Comparison of ENCODE assay signal across 19 mouse cellular contexts in the genomic region with DNA sequence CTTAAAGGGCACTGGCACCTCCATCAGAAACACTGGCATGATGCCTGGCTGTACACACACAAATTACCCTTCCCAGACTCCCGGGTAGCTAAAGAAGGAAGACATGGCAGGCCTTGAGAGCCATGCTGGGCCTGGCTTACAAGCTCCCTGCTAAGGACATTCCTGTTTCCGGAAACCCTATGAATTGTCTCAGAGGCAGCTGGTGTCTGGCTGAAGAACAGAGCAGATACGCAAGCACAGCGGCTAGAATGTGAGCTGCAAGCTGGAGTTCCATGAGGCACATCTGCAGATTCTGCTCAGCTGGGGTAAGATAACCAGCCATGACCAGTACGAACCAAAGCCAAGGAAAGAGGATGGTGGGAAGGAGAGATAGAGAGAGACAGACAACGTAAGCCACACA.
DNase-seq lines count a peak whose midpoint lies in the region; ATAC-seq lines count a peak whose summit lies in the region.
"Had no signal": no experiment of that assay in that cellular context is flagged by ENCODE, and none has a peak within 500 bp of the region (broad histone marks: within the 10 kb centered on the region; RNA-seq: fewer than 3 reads in every experiment).

No protein-coding gene starts in this region.

- no peak overlapping the region for H3K9ac ChIP-seq in forebrain, embryonic 13.5 days
- H3K9ac ChIP-seq: heart, embryonic 13.5 days; neural tube, embryonic 15.5 days; stomach, embryonic 15.5 days had no signal

- DNase-seq in forebrain, embryonic 10.5 days (ENCODE audit: extremely low spot score, low spot score) = no peak
- DNase-seq in heart, adult 8-10 months (ENCODE audit: low spot score) = peak; percentile 1
- no peak for DNase-seq in heart, postnatal 25 days (ENCODE audit: low spot score)
- DNase-seq in left cerebral cortex, postnatal 4 days = peak; percentile 11
- DNase-seq in left cerebral cortex, adult 9 months (ENCODE audit: low spot score in 2 of 2) = no peak
- peak; percentile 18 for DNase-seq in brain, adult 2 months (ENCODE audit: low read depth, low spot score)
- no peak for DNase-seq in thymus, adult 18-20 months
- DNase-seq: adrenal gland, postnatal 10 days; cerebellum, adult 9-10 months; gastrocnemius, postnatal 25 days; kidney, adult 8-10 months; kidney, postnatal 10 days; right cerebral cortex, adult 18-20 months; thymus, postnatal 4 days had no signal

- H3K4me3 ChIP-seq in forebrain, embryonic 10.5 days = no peak overlapping the region
- H3K4me3 ChIP-seq in forebrain, embryonic 13.5 days = no peak overlapping the region
- H3K4me3 ChIP-seq: heart, embryonic 13.5 days; neural tube, embryonic 15.5 days; stomach, embryonic 15.5 days had no signal

- no peak overlapping the region for H3K4me2 ChIP-seq in forebrain, embryonic 13.5 days
- H3K4me2 ChIP-seq: heart, embryonic 13.5 days; neural tube, embryonic 15.5 days; stomach, embryonic 15.5 days had no signal

- no peaks in the 10 kb centered on the region for H3K9me3 ChIP-seq in forebrain, embryonic 10.5 days
- no peaks in the 10 kb centered on the region for H3K9me3 ChIP-seq in forebrain, embryonic 13.5 days (replicated peaks)
- H3K9me3 ChIP-seq: heart, embryonic 13.5 days; neural tube, embryonic 15.5 days; stomach, embryonic 15.5 days had no signal

- H3K27me3 ChIP-seq in forebrain, embryonic 10.5 days (ENCODE audit: poor library complexity, severe bottlenecking) = peaks cover 6% of the 10 kb centered on the region; the same call in 1 of the 2 replicates
- H3K27me3 ChIP-seq in forebrain, embryonic 13.5 days = no peaks in the 10 kb centered on the region; the same call in 1 of the 2 replicates
- H3K27me3 ChIP-seq: heart, embryonic 13.5 days; neural tube, embryonic 15.5 days; stomach, embryonic 15.5 days had no signal

- peak overlapping the region; percentile 76 for H3K27ac ChIP-seq in forebrain, embryonic 10.5 days
- H3K27ac ChIP-seq in forebrain, embryonic 13.5 days = no peak overlapping the region
- H3K27ac ChIP-seq: heart, embryonic 13.5 days; stomach, embryonic 15.5 days had no signal

- 89% methylated on average over 6 of the region's 6 CpGs for WGBS in forebrain, embryonic 10.5 days
- WGBS in forebrain, embryonic 13.5 days = 80% methylated on average over 6 of the region's 6 CpGs

- intact Hi-C loops in heart, postnatal 25 days (cut with DNase I) = no loop called here
- intact Hi-C loops in left cerebral cortex, postnatal 4 days (cut with DNase I) = no loop called here

- H3K36me3 ChIP-seq in forebrain, embryonic 10.5 days (replicated peaks) = no peaks in the 10 kb centered on the region
- H3K36me3 ChIP-seq in forebrain, embryonic 13.5 days (ENCODE audit: poor library complexity, severe bottlenecking) = no peaks in the 10 kb centered on the region
- H3K36me3 ChIP-seq: heart, embryonic 13.5 days; neural tube, embryonic 15.5 days; stomach, embryonic 15.5 days had no signal

- H3K4me1 ChIP-seq in forebrain, embryonic 10.5 days = peaks cover 35% of the 10 kb centered on the region
- H3K4me1 ChIP-seq in forebrain, embryonic 13.5 days = peaks cover 32% of the 10 kb centered on the region

- ATAC-seq in forebrain, embryonic 13.5 days = no peak
- ATAC-seq: inflammation-experienced regulatory T-cells, adult 6 months had no signal

Comparison
In these comparisons a context has a peak if more than half of its experiments do, and no peak if none do; other contexts are left out.
1. DNase-seq: peak in heart, adult 8-10 months (single experiment), left cerebral cortex, postnatal 4 days (single experiment) and brain, adult 2 months (single experiment); none in forebrain, embryonic 10.5 days (single experiment), heart, postnatal 25 days (single experiment), left cerebral cortex, adult 9 months (0 of 2) and thymus, adult 18-20 months (0 of 2).